Mouse (Mus musculus): ENCODE data around the gene Tirap.
"Not testable (repeated sequence)": the region's sequence is repeated elsewhere in the genome, so short reads cannot be mapped to it uniquely, and the experiment has no call there.

The Tirap gene

GRCm38 (mm10) chr9:35188700-35189099, 11.4 kb downstream of the Tirap start:
- DNase-seq (ENCODE audit: low spot score): no peak

GRCm38 (mm10) chr9:35187351-35187903, 12.7 kb downstream of the Tirap start:
- DNase-seq (ENCODE audit: low spot score): no peak

GRCm38 (mm10) chr9:35186430-35186829, 13.7 kb downstream of the Tirap start:
- DNase-seq (ENCODE audit: low spot score): no peak

- no peak for DNase-seq (ENCODE audit: low spot score)
Observed at GRCm38 (mm10) chr9:35183359-35183758, 16.7 kb downstream of the Tirap start.

- no peak for DNase-seq (ENCODE audit: low spot score)
Observed at GRCm38 (mm10) chr9:35182832-35183231, 17.3 kb downstream of the Tirap start.

GRCm38 (mm10) chr9:35176124-35176659, 23.9 kb downstream of the Tirap start:
- no peak for DNase-seq (ENCODE audit: low spot score)

- peak; percentile 63 for DNase-seq (ENCODE audit: low spot score)
Observed at GRCm38 (mm10) chr9:35175251-35176123, 24.6 kb downstream of the Tirap start, which contains the start of gene Dcps. Gene Dcps (minus strand): TSS chr9:35176061.

GRCm38 (mm10) chr9:35173331-35173730, 26.8 kb downstream of the Tirap start:
- no peak for DNase-seq (ENCODE audit: low spot score)

GRCm38 (mm10) chr9:35170071-35170470, 30.0 kb downstream of the Tirap start:
- no peak for DNase-seq (ENCODE audit: low spot score)

- no peak for DNase-seq (ENCODE audit: low spot score)
Observed at GRCm38 (mm10) chr9:35166798-35167635, 33.1 kb downstream of the Tirap start.

GRCm38 (mm10) chr9:35166144-35166797, 33.8 kb downstream of the Tirap start:
- DNase-seq (ENCODE audit: low spot score): no peak

GRCm38 (mm10) chr9:35164142-35164874, 35.8 kb downstream of the Tirap start:
- DNase-seq (ENCODE audit: low spot score): no peak

- no peak for DNase-seq (ENCODE audit: low spot score)
Observed at GRCm38 (mm10) chr9:35163011-35163690, 36.9 kb downstream of the Tirap start.

- no peak for DNase-seq (ENCODE audit: low spot score)
Observed at GRCm38 (mm10) chr9:35161721-35162120, 38.4 kb downstream of the Tirap start.

- no peak for DNase-seq (ENCODE audit: low spot score)
Observed at GRCm38 (mm10) chr9:35160662-35161061, 39.4 kb downstream of the Tirap start.

- DNase-seq (ENCODE audit: low spot score): no peak
Observed at GRCm38 (mm10) chr9:35158477-35158876, 41.6 kb downstream of the Tirap start.

- DNase-seq (ENCODE audit: low spot score): no peak
Observed at GRCm38 (mm10) chr9:35156862-35157261, 43.2 kb downstream of the Tirap start.

- DNase-seq (ENCODE audit: low spot score): no peak
Observed at GRCm38 (mm10) chr9:35156002-35156710, 43.9 kb downstream of the Tirap start.

- no peak for DNase-seq (ENCODE audit: low spot score)
Observed at GRCm38 (mm10) chr9:35152923-35153322, 47.2 kb downstream of the Tirap start.

GRCm38 (mm10) chr9:35148822-35149221, 51.3 kb downstream of the Tirap start:
- DNase-seq (ENCODE audit: low spot score): not testable (repeated sequence)
